Mouse (Mus musculus) mesoderm, embryonic 11.5 days (tissue): ENCODE data around the gene Ptgfrn.

Experiments
- DNase-seq: peaks from one replicate; pipeline ENCODE4 v3.0.0-alpha.2; 2012; ENCODE audit warnings: low read depth, low spot score

Ptgfrn gene

GRCm38 (mm10) chr3:101110043-101110837, at the start of gene Ptgfrn:
Ptgfrn (minus strand) TSS chr3:101110278.
- DNase-seq, result peak; percentile 80

GRCm38 (mm10) chr3:101159701-101160100, 49.6 kb upstream of the Ptgfrn start:
- no peak for DNase-seq

- no peak for DNase-seq
These were observed 44.0 kb upstream of the Ptgfrn start for GRCm38 (mm10) chr3:101154067-101154466.

GRCm38 (mm10) chr3:101153341-101153740, 43.3 kb upstream of the Ptgfrn start:
- no peak for DNase-seq

- DNase-seq, result no peak
These were observed 36.2 kb upstream of the Ptgfrn start for GRCm38 (mm10) chr3:101146126-101146772.

GRCm38 (mm10) chr3:101145292-101146046, 35.4 kb upstream of the Ptgfrn start:
- no peak for DNase-seq

GRCm38 (mm10) chr3:101144366-101144948, 34.4 kb upstream of the Ptgfrn start:
- no peak for DNase-seq

- DNase-seq, result no peak
These were observed 33.4 kb upstream of the Ptgfrn start for GRCm38 (mm10) chr3:101143465-101143864.

- DNase-seq, result no peak
These were observed 31.8 kb upstream of the Ptgfrn start for GRCm38 (mm10) chr3:101141864-101142263.

GRCm38 (mm10) chr3:101139958-101140357, 29.9 kb upstream of the Ptgfrn start:
- no peak for DNase-seq

- DNase-seq, result peak; percentile 66
These were observed 26.4 kb upstream of the Ptgfrn start for GRCm38 (mm10) chr3:101136483-101136882.

GRCm38 (mm10) chr3:101134861-101135260, 24.8 kb upstream of the Ptgfrn start:
- DNase-seq, result no peak

- no peak for DNase-seq
These were observed 22.9 kb upstream of the Ptgfrn start for GRCm38 (mm10) chr3:101132981-101133380.

GRCm38 (mm10) chr3:101131772-101132171, 21.7 kb upstream of the Ptgfrn start:
- no peak for DNase-seq

GRCm38 (mm10) chr3:101130526-101130925, 20.4 kb upstream of the Ptgfrn start:
- peak; percentile 77 for DNase-seq

- no peak for DNase-seq
These were observed 19.5 kb upstream of the Ptgfrn start for GRCm38 (mm10) chr3:101129620-101130019.

GRCm38 (mm10) chr3:101129090-101129489, 19.0 kb upstream of the Ptgfrn start:
- no peak for DNase-seq

- DNase-seq, result no peak
These were observed 17.7 kb upstream of the Ptgfrn start for GRCm38 (mm10) chr3:101127766-101128165.

- DNase-seq, result no peak
These were observed 14.6 kb upstream of the Ptgfrn start for GRCm38 (mm10) chr3:101124716-101125115.

- DNase-seq, result no peak
These were observed 12.4 kb upstream of the Ptgfrn start for GRCm38 (mm10) chr3:101122479-101122878.

- DNase-seq, result no peak
These were observed 7.7 kb upstream of the Ptgfrn start for GRCm38 (mm10) chr3:101117774-101118173.

- no peak for DNase-seq
These were observed 7.3 kb upstream of the Ptgfrn start for GRCm38 (mm10) chr3:101117386-101117749.
